Mouse (Mus musculus) myocyte (in vitro differentiated cells): ENCODE data around the gene Gmeb1.

Experiments used
- E2F4 ChIP-seq: IDR thresholded peaks from one replicate; pipeline ENCODE4 v1.6.1; 2011; ENCODE audit warnings: mild to moderate bottlenecking, control low read depth, moderate library complexity; ENCODE audit not compliant: insufficient read depth
- MAX ChIP-seq: IDR thresholded peaks from one replicate; pipeline ENCODE4 v1.6.1; 2011; ENCODE audit warnings: low read depth, mild to moderate bottlenecking, control low read depth
- MYOD1 ChIP-seq, 3 experiments: IDR thresholded peaks; one replicate each; pipeline ENCODE4 v1.6.1; 2011; ENCODE audit warnings: control low read depth in 2 of 3, low read depth in 2 of 3, mild to moderate bottlenecking in 2 of 3, moderate library complexity in 1 of 3; ENCODE audit not compliant: insufficient read length in 2 of 3, control insufficient read depth in 1 of 3
- MYOG ChIP-seq, 3 experiments: IDR thresholded peaks; one replicate each; pipeline ENCODE4 v1.6.1; 2011; ENCODE audit warnings: control low read depth in 2 of 3, low read depth in 2 of 3, mild to moderate bottlenecking in 2 of 3; ENCODE audit not compliant: insufficient read length in 2 of 3, control insufficient read depth in 1 of 3, insufficient read depth in 1 of 3
- POLR2A ChIP-seq: IDR thresholded peaks from one replicate; pipeline ENCODE4 v1.6.1; 2011; ENCODE audit warnings: low read depth, mild to moderate bottlenecking, control low read depth, moderate library complexity; ENCODE audit not compliant: insufficient read length
- POLR2AphosphoS2 ChIP-seq: IDR thresholded peaks from one replicate; pipeline ENCODE4 v1.6.1; 2011; ENCODE audit warnings: low read depth, control low read depth; ENCODE audit not compliant: insufficient read length
- REST ChIP-seq: IDR thresholded peaks from one replicate; pipeline ENCODE4 v1.6.1; 2011; ENCODE audit warnings: mild to moderate bottlenecking, control low read depth, moderate library complexity; ENCODE audit not compliant: insufficient read depth, insufficient read length
- TCF12 ChIP-seq: IDR thresholded peaks from one replicate; pipeline ENCODE4 v1.6.1; 2011; ENCODE audit warnings: mild to moderate bottlenecking, control low read depth; ENCODE audit not compliant: poor library complexity, insufficient read depth, severe bottlenecking
- USF1 ChIP-seq: IDR thresholded peaks from one replicate; pipeline ENCODE4 v1.6.1; 2011; ENCODE audit warnings: low read depth, mild to moderate bottlenecking, control low read depth, moderate library complexity

DNA sequence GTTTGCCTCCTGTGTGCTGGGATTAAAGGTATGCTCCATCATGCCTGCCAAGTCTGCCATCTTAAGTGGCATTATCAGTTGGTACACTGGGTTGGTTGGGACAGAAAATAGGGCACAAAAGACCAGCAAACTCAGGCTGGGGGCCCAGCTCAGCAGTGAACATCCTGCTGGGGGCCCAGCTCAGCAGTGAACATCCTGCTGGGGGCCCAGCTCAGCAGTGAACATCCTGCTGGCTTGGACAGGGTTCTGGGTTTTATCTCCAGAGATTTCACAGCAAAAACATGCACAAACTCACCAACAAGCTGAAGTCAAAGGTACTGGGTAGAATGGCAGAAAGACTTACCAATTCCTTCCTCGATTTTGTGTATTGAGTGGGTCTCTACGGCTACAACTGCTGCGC is 15.8 kb downstream of the Gmeb1 start:
- TF ChIP-seq USF1 (no peak), POLR2AphosphoS2 (no peak), POLR2A (no peak), REST (no peak), MYOD1 (IDR thresholded peaks at IDR 0.05; ENCODE audit: control insufficient read depth in 1 of 3, insufficient read length in 2 of 3, low read depth in 2 of 3) (no peak), TCF12 (no peak), MYOG (IDR thresholded peaks at IDR 0.05; ENCODE audit: control insufficient read depth in 1 of 3, insufficient read depth in 1 of 3, insufficient read length in 2 of 3, low read depth in 2 of 3) (no peak), E2F4 (no peak), MAX (no peak)
